ENCODE assay signal across 9 mouse cellular contexts in genomic region chr10:68166695-68167086, GRCm38 (mm10).
DNase-seq lines count a peak whose midpoint lies in the region; ATAC-seq and TF ChIP-seq lines count a peak whose summit lies in the region.
"Had no signal": no experiment of that assay in that cellular context is flagged by ENCODE, and none has a peak within 500 bp of the region (broad histone marks: within the 10 kb centered on the region; RNA-seq: fewer than 3 reads in every experiment).

No protein-coding gene starts in this region.

- H3K27ac ChIP-seq in heart, postnatal 0 days (ENCODE audit: low read depth), result peak overlapping the region; percentile 89
- no peak overlapping the region for H3K27ac ChIP-seq in midbrain, embryonic 16.5 days (ENCODE audit: low read length)
- no peak overlapping the region for H3K27ac ChIP-seq in midbrain, embryonic 10.5 days (replicated peaks)
- H3K27ac ChIP-seq in stomach, embryonic 15.5 days, result peak overlapping the region; percentile 16; the same call in 1 of the 2 replicates
- H3K27ac ChIP-seq in forebrain, postnatal 0 days (ENCODE audit: low read depth, low read length), result no peak overlapping the region

- no peak overlapping the region for H3K4me3 ChIP-seq in heart, postnatal 0 days (ENCODE audit: low read depth, low read length)
- no peak overlapping the region for H3K4me3 ChIP-seq in midbrain, embryonic 16.5 days (ENCODE audit: low read depth, low read length)
- H3K4me3 ChIP-seq in midbrain, embryonic 10.5 days, result no peak overlapping the region
- no peak overlapping the region for H3K4me3 ChIP-seq in stomach, embryonic 15.5 days (replicated peaks)
- H3K4me3 ChIP-seq in forebrain, postnatal 0 days (ENCODE audit: low read depth, low read length), result no peak overlapping the region
- H3K4me3 ChIP-seq: forebrain, embryonic 12.5 days had no signal

- H3K27me3 ChIP-seq in heart, postnatal 0 days (ENCODE audit: control insufficient read depth, insufficient read depth, low read length), result no peaks in the 10 kb centered on the region
- H3K27me3 ChIP-seq in midbrain, embryonic 16.5 days (ENCODE audit: control insufficient read depth, insufficient read depth, low read depth, low read length), result no peaks in the 10 kb centered on the region
- H3K27me3 ChIP-seq in midbrain, embryonic 10.5 days (ENCODE audit: low read depth, poor library complexity, severe bottlenecking), result no peaks in the 10 kb centered on the region
- H3K27me3 ChIP-seq in stomach, embryonic 15.5 days (replicated peaks), result no peaks in the 10 kb centered on the region
- H3K27me3 ChIP-seq in forebrain, postnatal 0 days (ENCODE audit: insufficient read depth, low read length), result no peaks in the 10 kb centered on the region
- H3K27me3 ChIP-seq: forebrain, embryonic 12.5 days had no signal

- H3K9ac ChIP-seq in heart, postnatal 0 days (replicated peaks; ENCODE audit: low read depth, low read length), result no peak overlapping the region
- H3K9ac ChIP-seq in midbrain, embryonic 16.5 days (ENCODE audit: low read depth, low read length), result no peak overlapping the region
- H3K9ac ChIP-seq in stomach, embryonic 15.5 days, result no peak overlapping the region
- H3K9ac ChIP-seq in forebrain, postnatal 0 days, result no peak overlapping the region
- H3K9ac ChIP-seq: forebrain, embryonic 12.5 days had no signal

- no peaks in the 10 kb centered on the region for H3K36me3 ChIP-seq in heart, postnatal 0 days (replicated peaks; ENCODE audit: control insufficient read depth, insufficient read depth, low read length)
- H3K36me3 ChIP-seq in midbrain, embryonic 16.5 days (ENCODE audit: control insufficient read depth, insufficient read depth, low read length), result no peaks in the 10 kb centered on the region
- no peaks in the 10 kb centered on the region for H3K36me3 ChIP-seq in midbrain, embryonic 10.5 days
- no peaks in the 10 kb centered on the region for H3K36me3 ChIP-seq in stomach, embryonic 15.5 days
- H3K36me3 ChIP-seq in forebrain, postnatal 0 days (ENCODE audit: insufficient read depth), result no peaks in the 10 kb centered on the region
- H3K36me3 ChIP-seq: forebrain, embryonic 12.5 days had no signal

- no peak for DNase-seq in heart, postnatal 0 days (ENCODE audit: low spot score)
- no peak for DNase-seq in heart, adult 18-20 months
- no peak for DNase-seq in midbrain, embryonic 10.5 days (ENCODE audit: low spot score)
- no peak for DNase-seq in adrenal gland, postnatal 14 days
- DNase-seq in forebrain, postnatal 0 days, result no peak

- H3K4me1 ChIP-seq in heart, postnatal 0 days (ENCODE audit: control insufficient read depth, insufficient read depth), result peaks cover 49% of the 10 kb centered on the region
- H3K4me1 ChIP-seq in midbrain, embryonic 16.5 days (ENCODE audit: control insufficient read depth, insufficient read depth, low read length), result peaks cover 5% of the 10 kb centered on the region
- peaks cover 22% of the 10 kb centered on the region for H3K4me1 ChIP-seq in midbrain, embryonic 10.5 days
- peaks cover 18% of the 10 kb centered on the region for H3K4me1 ChIP-seq in stomach, embryonic 15.5 days
- H3K4me1 ChIP-seq in forebrain, postnatal 0 days (ENCODE audit: insufficient read depth), result peaks cover 13% of the 10 kb centered on the region

- no peak overlapping the region for H3K4me2 ChIP-seq in heart, postnatal 0 days (ENCODE audit: low read depth, low read length)
- H3K4me2 ChIP-seq in midbrain, embryonic 16.5 days (ENCODE audit: low read length), result no peak overlapping the region
- no peak overlapping the region for H3K4me2 ChIP-seq in stomach, embryonic 15.5 days
- no peak overlapping the region for H3K4me2 ChIP-seq in forebrain, postnatal 0 days (ENCODE audit: low read depth)
- H3K4me2 ChIP-seq: forebrain, embryonic 12.5 days had no signal

- TF ChIP-seq CTCF in heart, postnatal 0 days (IDR thresholded peaks at IDR 0.05; ENCODE audit: low read depth), result no peak
- no peak for TF ChIP-seq CTCF in forebrain, postnatal 0 days (IDR thresholded peaks at IDR 0.05; ENCODE audit: low read depth)

- WGBS in heart, postnatal 0 days, result 70% methylated on average over 2 of the region's 2 CpGs
- 70% methylated on average over 2 of the region's 2 CpGs for WGBS in midbrain, embryonic 16.5 days
- WGBS in midbrain, embryonic 10.5 days, result 86% methylated on average over 2 of the region's 2 CpGs
- WGBS in stomach, embryonic 15.5 days, result 58% methylated on average over 2 of the region's 2 CpGs
- 71% methylated on average over 2 of the region's 2 CpGs for WGBS in forebrain, postnatal 0 days

- H3K9me3 ChIP-seq in heart, postnatal 0 days (replicated peaks; ENCODE audit: control insufficient read depth, low read length), result no peaks in the 10 kb centered on the region
- no peaks in the 10 kb centered on the region for H3K9me3 ChIP-seq in midbrain, embryonic 16.5 days (replicated peaks; ENCODE audit: control insufficient read depth, low read length, poor library complexity, severe bottlenecking)
- no peaks in the 10 kb centered on the region for H3K9me3 ChIP-seq in midbrain, embryonic 10.5 days (replicated peaks)
- H3K9me3 ChIP-seq in stomach, embryonic 15.5 days, result no peaks in the 10 kb centered on the region
- no peaks in the 10 kb centered on the region for H3K9me3 ChIP-seq in forebrain, postnatal 0 days (ENCODE audit: low read length)
- H3K9me3 ChIP-seq: forebrain, embryonic 12.5 days had no signal

- ATAC-seq in heart, postnatal 0 days (ENCODE audit: insufficient read depth, low read depth), result no peak
- 0 out of 2 replicates have a peak, but pooled peaks have one; percentile 16 for ATAC-seq in midbrain, embryonic 16.5 days
- ATAC-seq in granulocyte monocyte progenitor cell, adult 5-6 weeks (replicated peaks; ENCODE audit: poor library complexity, severe bottlenecking), result peak; percentile 35; the same call in 1 of the 2 replicates
- no peak for ATAC-seq in stomach, embryonic 15.5 days (ENCODE audit: insufficient read depth, low FRiP score, low read depth)
- ATAC-seq in forebrain, postnatal 0 days, result no peak

- no peak for TF ChIP-seq EP300 in heart, postnatal 0 days (IDR thresholded peaks at IDR 0.05; ENCODE audit: low read depth)

Comparison
In these comparisons a context has a peak if more than half of its experiments do, and no peak if none do; other contexts are left out.
1. ATAC-seq: peak in midbrain, embryonic 16.5 days (single experiment) and granulocyte monocyte progenitor cell, adult 5-6 weeks (single experiment); none in heart, postnatal 0 days (single experiment), stomach, embryonic 15.5 days (single experiment) and forebrain, postnatal 0 days (single experiment).
2. H3K27ac ChIP-seq: peak in heart, postnatal 0 days (single experiment) and stomach, embryonic 15.5 days (single experiment); none in midbrain, embryonic 16.5 days (single experiment), midbrain, embryonic 10.5 days (single experiment) and forebrain, postnatal 0 days (single experiment).